ENCODE assay signal across 31 mouse cellular contexts in genomic region chr1:171342262-171343207, GRCm38 (mm10). TPM values are rescaled to one million over a fixed set of nuclear protein-coding genes. Genes with fewer than 3 reads are reported as not detected.
DNase-seq lines count a peak whose midpoint lies in the region; ATAC-seq and TF ChIP-seq lines count a peak whose summit lies in the region.
"Had no signal": no experiment of that assay in that cellular context is flagged by ENCODE, and none has a peak within 500 bp of the region (broad histone marks: within the 10 kb centered on the region; RNA-seq: fewer than 3 reads in every experiment).

No protein-coding gene starts in this region.

- no peak for TF ChIP-seq EP300 in liver, postnatal 0 days (IDR thresholded peaks at IDR 0.05; ENCODE audit: low read depth)

- H3K4me1 ChIP-seq in liver, postnatal 0 days (ENCODE audit: insufficient read depth), result peaks cover 15% of the 10 kb centered on the region
- peaks cover 8% of the 10 kb centered on the region for H3K4me1 ChIP-seq in liver, embryonic 11.5 days (replicated peaks; ENCODE audit: control insufficient read depth, insufficient read depth, low read length)
- H3K4me1 ChIP-seq in intestine, postnatal 0 days (replicated peaks; ENCODE audit: control insufficient read depth, insufficient read depth, low read length), result no peaks in the 10 kb centered on the region; the same call in 1 of the 2 replicates

- H3K4me3 ChIP-seq in liver, postnatal 0 days (ENCODE audit: low read depth, low read length), result no peak overlapping the region
- no peak overlapping the region for H3K4me3 ChIP-seq in liver, embryonic 11.5 days (ENCODE audit: low read depth, low read length)
- no peak overlapping the region for H3K4me3 ChIP-seq in intestine, postnatal 0 days (ENCODE audit: low read depth, low read length)
- H3K4me3 ChIP-seq: embryonic facial prominence, embryonic 12.5 days; forebrain, embryonic 12.5 days; heart, embryonic 13.5 days; hindbrain, embryonic 12.5 days; limb, embryonic 12.5 days; megakaryocyte, embryonic 14.5 days; neural tube, embryonic 13.5 days had no signal

- no peak for DNase-seq in liver, postnatal 0 days
- no peak for DNase-seq in liver, embryonic 11.5 days (ENCODE audit: low spot score)
- peak; percentile 82 for DNase-seq in kidney, adult 9 months
- DNase-seq in kidney, postnatal 36 days, result peak; percentile 42 to 66
- no peak for DNase-seq in urinary bladder, postnatal 4 days (ENCODE audit: low spot score in 2 of 2)
- DNase-seq in left cerebral cortex, postnatal 10 days (ENCODE audit: extremely low spot score in 1 of 2, low spot score in 2 of 2), result no peak
- no peak for DNase-seq in heart, postnatal 25 days (ENCODE audit: low spot score)
- DNase-seq: adrenal gland, adult 2 months; B cell, adult 2 months; cerebellum, adult 11-12 months; cerebellum, postnatal 14 days; gastrocnemius, postnatal 25 days; heart, adult 18-20 months; heart, postnatal 14 days; lung, postnatal 10 days; midbrain, embryonic 14.5 days; retina, postnatal 1 day; right cerebral cortex, postnatal 25 days; spleen, adult 18-20 months; thymus, adult 2 months had no signal

- 0 out of 2 replicates have a peak overlapping the region, but pooled peaks have one; percentile 50 for H3K27ac ChIP-seq in liver, postnatal 0 days (ENCODE audit: low read depth)
- H3K27ac ChIP-seq in liver, embryonic 11.5 days (ENCODE audit: low read depth, low read length), result no peak overlapping the region
- peak overlapping the region; percentile 37; the same call in 1 of the 2 replicates for H3K27ac ChIP-seq in intestine, postnatal 0 days (ENCODE audit: low read depth, low read length)
- H3K27ac ChIP-seq: embryonic facial prominence, embryonic 12.5 days; forebrain, embryonic 12.5 days; heart, embryonic 13.5 days; hindbrain, embryonic 12.5 days; limb, embryonic 12.5 days; liver, embryonic 14.5 days; neural tube, embryonic 13.5 days had no signal

- WGBS in liver, postnatal 0 days (ENCODE audit: insufficient replicate concordance), result 88% methylated on average over 16 of the region's 16 CpGs
- 96% methylated on average over 16 of the region's 16 CpGs for WGBS in liver, embryonic 11.5 days
- WGBS in intestine, postnatal 0 days, result 76% methylated on average over 16 of the region's 16 CpGs

- ATAC-seq in liver, postnatal 0 days, result no peak
- ATAC-seq in liver, embryonic 11.5 days (replicated peaks; ENCODE audit: low FRiP score), result no peak
- ATAC-seq in intestine, postnatal 0 days, result peak; percentile 18; the same call in 1 of the 2 replicates

- H3K36me3 ChIP-seq in liver, postnatal 0 days (replicated peaks; ENCODE audit: insufficient read depth, low read length), result peaks cover 40% of the 10 kb centered on the region
- H3K36me3 ChIP-seq in liver, embryonic 11.5 days (ENCODE audit: control insufficient read depth, insufficient read depth, low read length), result peaks cover 34% of the 10 kb centered on the region
- H3K36me3 ChIP-seq in intestine, postnatal 0 days (ENCODE audit: control insufficient read depth, insufficient read depth), result peaks cover 50% of the 10 kb centered on the region

- no peak for TF ChIP-seq CTCF in liver, postnatal 0 days (IDR thresholded peaks at IDR 0.05; ENCODE audit: low read depth)
- no peak for TF ChIP-seq CTCF in intestine, postnatal 0 days (IDR thresholded peaks at IDR 0.05; ENCODE audit: low read depth)

- H3K4me2 ChIP-seq in liver, postnatal 0 days (ENCODE audit: low read depth, low read length), result no peak overlapping the region
- H3K4me2 ChIP-seq in liver, embryonic 11.5 days, result no peak overlapping the region
- H3K4me2 ChIP-seq in intestine, postnatal 0 days (replicated peaks; ENCODE audit: low read depth), result 0 out of 2 replicates have a peak overlapping the region, but pooled peaks have one; percentile 14
- H3K4me2 ChIP-seq: embryonic facial prominence, embryonic 12.5 days; forebrain, embryonic 12.5 days; heart, embryonic 13.5 days; hindbrain, embryonic 12.5 days; neural tube, embryonic 13.5 days had no signal

- intact Hi-C loops in left cerebral cortex, postnatal 10 days (cut with DNase I), result no loop called here
- intact Hi-C loops in heart, postnatal 25 days (cut with DNase I), result no loop called here

- H3K9ac ChIP-seq in liver, postnatal 0 days (replicated peaks), result no peak overlapping the region
- H3K9ac ChIP-seq in liver, embryonic 11.5 days (ENCODE audit: low read depth, low read length), result no peak overlapping the region
- no peak overlapping the region for H3K9ac ChIP-seq in intestine, postnatal 0 days (ENCODE audit: low read depth, low read length)
- H3K9ac ChIP-seq: embryonic facial prominence, embryonic 12.5 days; forebrain, embryonic 12.5 days; heart, embryonic 13.5 days; hindbrain, embryonic 12.5 days; limb, embryonic 12.5 days; liver, embryonic 14.5 days had no signal

- no peaks in the 10 kb centered on the region; the same call in 1 of the 2 replicates for H3K9me3 ChIP-seq in liver, postnatal 0 days (ENCODE audit: low read length)
- no peaks in the 10 kb centered on the region for H3K9me3 ChIP-seq in liver, embryonic 11.5 days (ENCODE audit: control insufficient read depth, low read length)
- no peaks in the 10 kb centered on the region for H3K9me3 ChIP-seq in intestine, postnatal 0 days (ENCODE audit: control insufficient read depth)
- H3K9me3 ChIP-seq: forebrain, embryonic 12.5 days; G1E; megakaryocyte, embryonic 14.5 days had no signal

- H3K27me3 ChIP-seq in liver, postnatal 0 days (ENCODE audit: insufficient read depth, low read length), result no peaks in the 10 kb centered on the region
- no peaks in the 10 kb centered on the region for H3K27me3 ChIP-seq in liver, embryonic 11.5 days (replicated peaks; ENCODE audit: control insufficient read depth, insufficient read depth, low read length)
- no peaks in the 10 kb centered on the region for H3K27me3 ChIP-seq in intestine, postnatal 0 days (replicated peaks; ENCODE audit: control insufficient read depth, insufficient read depth, low read length)
- H3K27me3 ChIP-seq: CH12.LX; embryonic facial prominence, embryonic 12.5 days; forebrain, embryonic 12.5 days; heart, embryonic 13.5 days; hindbrain, embryonic 12.5 days; limb, embryonic 12.5 days; megakaryocyte, embryonic 14.5 days; neural tube, embryonic 13.5 days had no signal

RNA-seq across cellular contexts. Expression of gene Nit1, which starts 2.9 kb away (rescaled TPM):
- polyA plus RNA-seq in liver, postnatal 0 days (2015; fragmentation: Nextera tagmentation; extraction: Ambion mirVana), result 73.4 and 74.6 TPM in 2 replicates
- 26.2 and 29.1 TPM in 2 replicates for polyA plus RNA-seq in liver, embryonic 11.5 days (2014; fragmentation: Nextera tagmentation; extraction: Ambion mirVana)
- polyA plus RNA-seq in intestine, postnatal 0 days (2015; fragmentation: Nextera tagmentation; extraction: Ambion mirVana), result 60.1 and 66.5 TPM in 2 replicates
- 10 to 100 TPM; 38.5 to 41.0 TPM for total RNA-seq in left cerebral cortex, postnatal 10 days (2021)
- 10 to 100 TPM; 26.1 to 29.9 TPM for total RNA-seq in heart, postnatal 25 days (2021)

RNA-seq across cellular contexts. Expression of gene Pfdn2, which starts 2.9 kb away (rescaled TPM):
- polyA plus RNA-seq in liver, postnatal 0 days (2015; fragmentation: Nextera tagmentation; extraction: Ambion mirVana), result 46.2 and 47.7 TPM in 2 replicates
- 68.0 and 73.7 TPM in 2 replicates for polyA plus RNA-seq in liver, embryonic 11.5 days (2014; fragmentation: Nextera tagmentation; extraction: Ambion mirVana)
- polyA plus RNA-seq in intestine, postnatal 0 days (2015; fragmentation: Nextera tagmentation; extraction: Ambion mirVana), result 69.5 and 73.1 TPM in 2 replicates
- 100 to 1,000 TPM in 1 of 2 experiments, 10 to 100 TPM in 1; 93.9 to 107 TPM for total RNA-seq in left cerebral cortex, postnatal 10 days (2021)
- total RNA-seq in heart, postnatal 25 days (2021), result 10 to 100 TPM; 74.3 to 84.4 TPM

RNA-seq across cellular contexts. Expression of gene Dedd, which starts 13.6 kb away (rescaled TPM):
- 16.4 and 17.7 TPM in 2 replicates for polyA plus RNA-seq in liver, postnatal 0 days (2015; fragmentation: Nextera tagmentation; extraction: Ambion mirVana)
- 34.8 and 37.5 TPM in 2 replicates for polyA plus RNA-seq in liver, embryonic 11.5 days (2014; fragmentation: Nextera tagmentation; extraction: Ambion mirVana)
- 28.1 and 29.9 TPM in 2 replicates for polyA plus RNA-seq in intestine, postnatal 0 days (2015; fragmentation: Nextera tagmentation; extraction: Ambion mirVana)
- total RNA-seq in left cerebral cortex, postnatal 10 days (2021), result 10 to 100 TPM; 34.6 to 37.8 TPM
- total RNA-seq in heart, postnatal 25 days (2021), result 10 to 100 TPM; 21.9 to 22.2 TPM

RNA-seq across cellular contexts. Expression of gene Klhdc9, which starts 18.1 kb away (rescaled TPM):
- 0.59 and 0.60 TPM in 2 replicates for polyA plus RNA-seq in liver, postnatal 0 days (2015; fragmentation: Nextera tagmentation; extraction: Ambion mirVana)
- 0.66 and 0.77 TPM in 2 replicates for polyA plus RNA-seq in liver, embryonic 11.5 days (2014; fragmentation: Nextera tagmentation; extraction: Ambion mirVana)
- polyA plus RNA-seq in intestine, postnatal 0 days (2015; fragmentation: Nextera tagmentation; extraction: Ambion mirVana), result 0.48 and 0.82 TPM in 2 replicates
- total RNA-seq in left cerebral cortex, postnatal 10 days (2021), result 1 to 10 TPM; 7.1 to 7.8 TPM
- not detected for total RNA-seq in heart, postnatal 25 days (2021)
- total RNA-seq: gastrocnemius, postnatal 25 days; heart, adult 18-20 months had no signal

RNA-seq across cellular contexts. Expression of gene Nectin4, which starts 27.4 kb away (rescaled TPM):
- 0.15 and 0.22 TPM in 2 replicates for polyA plus RNA-seq in liver, postnatal 0 days (2015; fragmentation: Nextera tagmentation; extraction: Ambion mirVana)
- polyA plus RNA-seq in liver, embryonic 11.5 days (2014; fragmentation: Nextera tagmentation; extraction: Ambion mirVana), result 0.25 and 0.53 TPM in 2 replicates
- polyA plus RNA-seq in intestine, postnatal 0 days (2015; fragmentation: Nextera tagmentation; extraction: Ambion mirVana), result 0.38 and 0.48 TPM in 2 replicates
- 1 to 10 TPM; 1.4 TPM for total RNA-seq in left cerebral cortex, postnatal 10 days (2021)
- total RNA-seq in heart, postnatal 25 days (2021), result under 1 TPM; 0.21 to 0.42 TPM
- total RNA-seq: G1E; gastrocnemius, postnatal 25 days had no signal

Comparison
In these comparisons a context has a peak if more than half of its experiments do, and no peak if none do; other contexts are left out.
1. DNase-seq: peak in kidney, adult 9 months (single experiment) and kidney, postnatal 36 days (2 of 2); none in liver, postnatal 0 days (single experiment), liver, embryonic 11.5 days (single experiment), urinary bladder, postnatal 4 days (0 of 2), left cerebral cortex, postnatal 10 days (0 of 2) and heart, postnatal 25 days (single experiment).